Mouse (Mus musculus) small intestine, adult 2 months (tissue): ENCODE results near the gene Exoc6.

ENCODE experiments used
- CTCF ChIP-seq: fragments of 200-500 bp; IDR thresholded peaks from 2 replicates; pipeline ENCODE4 v1.5.1; 2012; ENCODE audit warnings: low read depth, mild to moderate bottlenecking, control low read depth, inconsistent platforms, low read length, moderate library complexity, mixed read lengths; ENCODE audit not compliant: insufficient replicate concordance, insufficient read length; ENCODE audit errors: extremely low read depth
- POLR2A ChIP-seq: fragments of 200-500 bp; IDR thresholded peaks from 2 replicates; pipeline ENCODE4 v1.6.1; 2012; ENCODE audit warnings: low read depth, mild to moderate bottlenecking, control low read depth, inconsistent platforms, low read length, moderate library complexity

DNA sequence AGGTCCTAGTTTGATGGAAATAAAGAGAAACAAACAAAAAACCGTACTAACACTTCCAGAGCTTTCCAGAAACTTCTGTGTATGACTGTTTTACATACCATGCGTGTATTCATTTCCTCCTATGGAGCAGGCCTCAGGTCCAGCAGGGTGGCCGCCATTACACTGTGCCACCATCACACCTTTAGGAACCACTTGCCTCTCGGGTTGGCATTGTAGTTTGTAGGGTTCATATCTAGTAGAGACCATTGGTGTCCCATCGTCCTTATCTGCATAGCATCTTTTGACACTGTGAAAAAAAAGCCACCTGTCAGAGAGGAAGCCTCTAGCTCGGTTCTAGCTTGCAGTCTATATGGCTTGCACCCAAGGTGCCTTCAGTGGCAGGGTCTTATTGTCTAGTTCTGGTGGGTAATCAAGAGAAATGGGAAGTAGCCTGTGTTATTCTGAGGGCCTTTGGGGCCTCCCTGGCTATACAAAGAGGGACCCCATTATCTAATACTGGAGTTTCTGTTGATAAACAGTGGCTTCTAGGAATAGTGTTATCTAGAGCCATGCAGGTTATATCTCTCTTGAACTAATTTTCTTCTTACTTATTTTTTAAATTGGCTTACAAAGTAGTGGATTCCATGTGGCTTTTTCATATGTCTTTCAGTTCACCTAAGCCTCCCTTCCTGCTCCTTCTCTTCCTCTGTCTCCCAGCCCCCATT, 5.8 kb downstream of the Exoc6 start:
- TF ChIP-seq CTCF (no peak), POLR2A (no peak)
